Mouse (Mus musculus) embryo, embryonic 10.5 days (tissue): ENCODE data around the gene Pramef25.
"Not testable (repeated sequence)": the region's sequence is repeated elsewhere in the genome, so short reads cannot be mapped to it uniquely, and the experiment has no call there.

Source experiments
- DNase-seq: peaks from one replicate; pipeline ENCODE4 v3.0.0-alpha.2; 2015; ENCODE audit warnings: low spot score

The Pramef25 gene

GRCm38 (mm10) chr4:143950916-143951315 is at the start of gene Pramef25:
Gene Pramef25 (minus strand): TSS chr4:143951016.
- not testable (repeated sequence) for DNase-seq

GRCm38 (mm10) chr4:143994269-143994668 is 43.5 kb upstream of the Pramef25 start, which contains the start of gene Pramef17:
Gene Pramef17 (minus strand): TSS chr4:143994369.
- not testable (repeated sequence) for DNase-seq

DNA sequence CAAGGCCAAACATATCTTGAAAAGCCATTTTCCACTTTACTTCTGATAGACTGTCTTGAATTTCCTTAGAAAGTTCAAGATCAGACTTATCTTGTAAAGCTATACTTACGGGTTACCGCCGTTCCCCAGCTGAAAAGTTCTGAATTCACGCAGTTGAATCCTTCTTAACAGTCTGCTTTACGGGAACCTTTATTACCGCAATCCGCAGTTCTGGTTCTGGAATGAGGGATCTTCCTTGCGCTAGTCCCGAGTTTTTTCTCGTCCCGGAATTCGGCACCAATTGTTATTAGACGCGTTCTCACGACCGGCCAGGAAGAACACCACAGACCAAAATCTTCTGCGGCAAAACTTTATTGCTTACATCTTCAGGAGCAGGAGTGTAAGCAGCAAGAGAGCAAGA is 37.3 kb upstream of the Pramef25 start:
- DNase-seq = not testable (repeated sequence)

DNA sequence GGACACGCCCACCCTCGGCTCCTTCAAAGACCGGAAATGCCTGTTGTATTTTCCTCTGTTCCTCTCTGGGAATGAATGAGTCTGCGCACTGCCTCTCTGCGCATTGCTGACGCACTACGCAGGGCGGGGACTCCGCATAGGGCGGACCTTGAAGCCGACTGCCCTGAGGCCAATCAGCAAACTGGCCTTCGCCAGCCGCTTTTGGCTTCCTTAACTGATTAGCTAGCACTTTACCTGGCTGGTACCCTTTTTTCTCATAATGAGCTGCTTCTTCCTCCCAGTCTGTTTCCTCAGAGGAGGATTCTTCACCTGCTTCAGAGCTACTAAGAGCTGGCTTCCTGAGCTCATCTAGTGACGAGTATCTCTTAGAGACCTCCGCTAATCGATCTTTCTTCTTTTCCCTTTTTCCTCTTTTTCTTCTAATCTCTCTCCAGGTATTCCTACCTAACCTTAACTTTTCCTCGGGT is 36.7 kb upstream of the Pramef25 start:
- DNase-seq = not testable (repeated sequence)

GRCm38 (mm10) chr4:143985733-143986132 is 34.9 kb upstream of the Pramef25 start:
- DNase-seq = not testable (repeated sequence)

- DNase-seq = not testable (repeated sequence)
Observed at GRCm38 (mm10) chr4:143985165-143985564, 34.3 kb upstream of the Pramef25 start.

GRCm38 (mm10) chr4:143983446-143983845 is 32.6 kb upstream of the Pramef25 start:
- not testable (repeated sequence) for DNase-seq

GRCm38 (mm10) chr4:143966850-143967249 is 16.0 kb upstream of the Pramef25 start, which contains the start of gene Gm13101:
Gene Gm13101 (minus strand): TSS chr4:143966950.
- not testable (repeated sequence) for DNase-seq

DNA sequence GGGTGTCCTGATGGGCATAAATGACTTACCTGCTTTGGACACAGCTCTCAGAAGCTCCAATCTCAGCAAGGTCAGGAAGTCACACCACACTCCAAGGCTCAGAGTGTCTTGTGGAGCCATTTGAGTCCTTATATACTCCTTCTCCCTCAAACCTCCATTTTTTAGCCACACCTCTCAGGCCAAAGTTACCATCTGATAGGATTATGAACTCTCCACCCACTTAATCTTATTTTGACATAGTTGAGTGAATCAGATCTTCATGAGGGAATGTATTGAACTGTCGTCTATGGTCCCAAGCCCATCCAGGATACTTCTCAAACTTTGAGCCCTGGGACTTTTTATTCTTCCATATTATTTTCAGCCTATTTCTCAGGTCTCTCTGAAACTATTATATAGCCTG is 50.5 kb downstream of the Pramef25 start, which contains the start of gene Pramef6:
TSS of gene Pramef6 (minus strand) at position 101 of the 400 bp plus-strand sequence.
- DNase-seq = not testable (repeated sequence)
